Mouse (Mus musculus): Measurements from ENCODE around the gene Myb. TPM values are rescaled to one million over a fixed set of nuclear protein-coding genes. Genes with fewer than 3 reads are reported as not detected.

Gene Myb
- total RNA-seq, 1 experiment = 2.4 TPM

DNA sequence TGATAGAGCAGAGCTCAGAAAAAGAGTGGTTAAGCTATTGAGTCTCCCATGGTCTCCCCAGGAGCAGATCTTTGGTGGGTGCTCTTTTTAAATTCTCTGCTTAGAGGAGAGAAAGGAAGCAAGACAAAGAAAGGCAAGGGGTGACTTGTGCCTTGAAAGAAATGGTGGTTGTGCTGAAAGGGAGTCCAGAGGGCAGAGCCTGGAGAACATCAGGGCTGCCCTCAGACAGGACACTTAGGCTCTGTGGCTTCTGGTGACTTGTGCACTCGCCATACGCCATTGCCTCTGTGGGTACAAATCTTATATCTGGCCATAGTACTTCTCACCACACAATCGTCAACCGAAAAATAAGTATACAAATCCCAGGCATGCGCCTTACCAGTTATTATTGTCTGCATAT lies 67.5 kb downstream of the Myb start:
- in situ Hi-C loops (cut with MboI; ENCODE audit: low sequenced_read_pairs in 2 of 2, unreplicated experiment in 2 of 2) = no loop called here
- TF ChIP-seq MAFK (IDR thresholded peaks at IDR 0.05; ENCODE audit: insufficient read depth, low read depth, low read length) (no peak), HCFC1 (IDR thresholded peaks at IDR 0.05; ENCODE audit: borderline replicate concordance, insufficient read depth, low read length) (no peak), CHD2 (IDR thresholded peaks at IDR 0.05; ENCODE audit: low read depth, low read length) (no peak), ZC3H11A (IDR thresholded peaks at IDR 0.05; ENCODE audit: borderline replicate concordance, low read depth, low read length) (no peak), ZNF384 (IDR thresholded peaks at IDR 0.05; ENCODE audit: low read depth, low read length) (no peak)

DNA sequence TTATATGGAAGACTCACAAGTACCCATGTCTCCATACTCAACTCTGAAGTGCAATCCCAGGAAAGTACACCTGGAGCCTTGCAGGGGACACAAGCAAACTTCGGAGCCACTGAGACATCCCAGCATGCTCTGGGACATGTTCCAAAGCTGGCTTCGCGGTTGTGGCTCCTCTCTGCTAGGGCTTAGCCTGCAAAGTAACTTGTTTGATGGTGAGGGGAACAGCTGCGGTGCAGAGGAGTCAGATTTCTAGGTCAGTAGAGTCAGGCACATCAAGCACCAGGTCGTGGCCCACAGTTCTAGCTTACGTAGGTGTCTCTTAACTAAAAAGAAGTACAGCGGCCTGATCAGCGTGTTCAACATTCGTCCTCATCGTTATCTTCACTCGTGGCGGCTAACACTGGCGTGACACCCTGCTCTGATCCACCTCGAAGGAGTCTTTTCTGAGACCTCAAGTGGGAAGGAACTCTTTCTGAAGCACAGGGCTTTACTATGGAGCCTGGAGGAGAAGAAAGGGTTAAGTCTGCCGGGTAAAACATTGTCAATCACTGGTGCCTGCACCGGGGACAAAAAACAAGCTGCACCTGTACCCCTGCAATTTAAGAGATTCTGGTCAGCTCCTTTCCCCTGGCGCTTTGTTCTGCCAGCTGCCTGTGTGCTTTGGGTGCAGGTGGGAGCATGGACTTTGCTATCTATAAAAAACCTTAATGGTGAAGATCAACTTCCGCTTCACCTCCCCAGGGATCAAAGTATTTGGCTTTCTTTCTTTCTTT lies 68.1 kb downstream of the Myb start:
- Histone ChIP-seq H3K9me3 (ENCODE audit: control insufficient read depth, insufficient read depth, low read depth, low read length) (no peaks in the 10 kb centered on the region), H3K36me3 (ENCODE audit: control insufficient read depth, insufficient read depth, low read length, poor library complexity, severe bottlenecking) (no peaks in the 10 kb centered on the region), H3K4me1 (ENCODE audit: control insufficient read depth in 2 of 2, insufficient read depth in 2 of 2, low read length in 2 of 2, poor library complexity in 1 of 2) (peaks cover 0 to 26% of the 10 kb centered on the region in 2 experiments; a peak in 3 of 4 replicates), H3K27ac (ENCODE audit: insufficient read depth, low read depth, low read length, poor library complexity, severe bottlenecking) (no peak overlapping the region), H3K4me3 (ENCODE audit: insufficient read depth in 1 of 2, low read depth in 1 of 2, low read length in 2 of 2, poor library complexity in 1 of 2, severe bottlenecking in 1 of 2) (no peak overlapping the region; a peak in 1 of 4 replicates), H3K9ac (ENCODE audit: insufficient read depth, low read depth, low read length, poor library complexity, severe bottlenecking) (no peak overlapping the region)
- no peak for DNase-seq (ENCODE audit: low read depth, low spot score)
- TF ChIP-seq ZNF384 (IDR thresholded peaks at IDR 0.05; ENCODE audit: low read depth, low read length) (no peak), HCFC1 (IDR thresholded peaks at IDR 0.05; ENCODE audit: borderline replicate concordance, insufficient read depth, low read length) (no peak), MAFK (IDR thresholded peaks at IDR 0.05; ENCODE audit: insufficient read depth, low read depth, low read length) (no peak), CHD2 (IDR thresholded peaks at IDR 0.05; ENCODE audit: low read depth, low read length) (no peak), ZC3H11A (IDR thresholded peaks at IDR 0.05; ENCODE audit: borderline replicate concordance, low read depth, low read length) (no peak)
- in situ Hi-C loops (cut with MboI; ENCODE audit: low sequenced_read_pairs in 2 of 2, unreplicated experiment in 2 of 2) = no loop called here

More for the DNA sequence above, 67.5 kb downstream of the Myb start:
- Histone ChIP-seq H3K27ac (ENCODE audit: insufficient read depth, low read depth, low read length, poor library complexity, severe bottlenecking) (no peak overlapping the region), H3K4me3 (ENCODE audit: insufficient read depth in 1 of 2, low read depth in 1 of 2, low read length in 2 of 2, poor library complexity in 1 of 2, severe bottlenecking in 1 of 2) (no peak overlapping the region), H3K36me3 (ENCODE audit: control insufficient read depth, insufficient read depth, low read length, poor library complexity, severe bottlenecking) (no peaks in the 10 kb centered on the region), H3K9ac (ENCODE audit: insufficient read depth, low read depth, low read length, poor library complexity, severe bottlenecking) (no peak overlapping the region), H3K9me3 (ENCODE audit: control insufficient read depth, insufficient read depth, low read depth, low read length) (no peaks in the 10 kb centered on the region), H3K4me1 (ENCODE audit: control insufficient read depth in 2 of 2, insufficient read depth in 2 of 2, low read length in 2 of 2, poor library complexity in 1 of 2) (peaks cover 0 to 26% of the 10 kb centered on the region in 2 experiments; a peak in 2 of 4 replicates)
- DNase-seq (ENCODE audit: low read depth, low spot score) = no peak

DNA sequence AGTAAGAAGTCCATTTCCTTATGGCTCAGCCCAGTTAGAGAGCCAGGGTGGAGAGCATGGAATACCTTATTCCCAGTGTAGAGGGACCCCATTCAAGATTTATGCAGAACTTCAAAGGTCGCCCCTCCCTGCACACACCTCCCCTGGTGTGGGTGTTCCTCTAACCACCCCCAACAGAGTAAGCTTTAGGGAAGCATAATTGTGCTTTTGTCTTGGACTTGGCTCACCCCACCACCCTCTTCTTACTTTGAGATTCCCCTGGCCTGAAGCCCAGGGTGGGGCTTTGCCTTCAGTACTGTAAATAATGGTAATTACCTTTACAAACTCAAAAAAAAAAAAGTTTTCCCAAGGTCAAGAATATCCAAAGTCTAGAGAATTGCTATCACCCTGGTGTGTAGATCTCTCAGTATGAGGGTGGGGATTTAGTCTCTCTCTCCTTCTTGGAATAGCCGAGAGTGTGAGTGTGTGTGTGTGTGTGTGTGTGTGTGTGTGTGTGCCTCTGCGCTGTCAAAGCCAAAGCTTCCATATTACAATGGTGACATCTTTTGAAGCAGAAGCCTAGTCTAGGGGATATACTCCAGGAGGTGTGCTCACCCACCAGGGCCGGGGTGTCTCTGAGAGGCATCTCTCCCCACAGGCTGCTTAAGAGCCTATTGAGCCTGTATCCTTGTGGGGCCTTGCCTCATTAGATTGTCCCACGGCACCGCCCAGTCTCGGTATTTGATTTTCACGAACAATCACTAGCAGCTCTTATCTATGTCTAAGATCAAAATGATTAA lies 69.7 kb downstream of the Myb start:
- Histone ChIP-seq H3K36me3 (ENCODE audit: control insufficient read depth, insufficient read depth, low read length, poor library complexity, severe bottlenecking) (no peaks in the 10 kb centered on the region), H3K9ac (ENCODE audit: insufficient read depth, low read depth, low read length, poor library complexity, severe bottlenecking) (no peak overlapping the region), H3K4me1 (ENCODE audit: control insufficient read depth in 2 of 2, insufficient read depth in 2 of 2, low read length in 2 of 2, poor library complexity in 1 of 2) (peaks cover 0 to 28% of the 10 kb centered on the region in 2 experiments; a peak in 3 of 4 replicates), H3K9me3 (ENCODE audit: control insufficient read depth, insufficient read depth, low read depth, low read length) (no peaks in the 10 kb centered on the region), H3K4me3 (ENCODE audit: insufficient read depth in 1 of 2, low read depth in 1 of 2, low read length in 2 of 2, poor library complexity in 1 of 2, severe bottlenecking in 1 of 2) (no peak overlapping the region), H3K27ac (ENCODE audit: insufficient read depth, low read depth, low read length, poor library complexity, severe bottlenecking) (no peak overlapping the region)
- in situ Hi-C loops (cut with MboI; ENCODE audit: low sequenced_read_pairs in 2 of 2, unreplicated experiment in 2 of 2) = no loop called here
- no peak for DNase-seq (ENCODE audit: low read depth, low spot score)
- TF ChIP-seq CHD2 (IDR thresholded peaks at IDR 0.05; ENCODE audit: low read depth, low read length) (no peak), HCFC1 (IDR thresholded peaks at IDR 0.05; ENCODE audit: borderline replicate concordance, insufficient read depth, low read length) (no peak), ZC3H11A (IDR thresholded peaks at IDR 0.05; ENCODE audit: borderline replicate concordance, low read depth, low read length) (no peak), MAFK (IDR thresholded peaks at IDR 0.05; ENCODE audit: insufficient read depth, low read depth, low read length) (no peak), ZNF384 (IDR thresholded peaks at IDR 0.05; ENCODE audit: low read depth, low read length) (no peak)

- TF ChIP-seq CHD2 (IDR thresholded peaks at IDR 0.05; ENCODE audit: low read depth, low read length) = no peak
- TF ChIP-seq ZC3H11A (IDR thresholded peaks at IDR 0.05; ENCODE audit: borderline replicate concordance, low read depth, low read length) = no peak
- TF ChIP-seq HCFC1 (IDR thresholded peaks at IDR 0.05; ENCODE audit: borderline replicate concordance, insufficient read depth, low read length) = no peak
- TF ChIP-seq MAFK (IDR thresholded peaks at IDR 0.05; ENCODE audit: insufficient read depth, low read depth, low read length) = no peak
Measured at GRCm38 (mm10) chr10:21089541-21089940, 71.2 kb downstream of the Myb start.

More at GRCm38 (mm10) chr10:21089541-21089940, 71.2 kb downstream of the Myb start:
- Histone ChIP-seq H3K27ac (ENCODE audit: insufficient read depth, low read depth, low read length, poor library complexity, severe bottlenecking) (no peak overlapping the region), H3K9me3 (ENCODE audit: control insufficient read depth, insufficient read depth, low read depth, low read length) (no peaks in the 10 kb centered on the region), H3K4me3 (ENCODE audit: insufficient read depth in 1 of 2, low read depth in 1 of 2, low read length in 2 of 2, poor library complexity in 1 of 2, severe bottlenecking in 1 of 2) (no peak overlapping the region), H3K9ac (ENCODE audit: insufficient read depth, low read depth, low read length, poor library complexity, severe bottlenecking) (no peak overlapping the region), H3K4me1 (ENCODE audit: control insufficient read depth in 2 of 2, insufficient read depth in 2 of 2, low read length in 2 of 2, poor library complexity in 1 of 2) (peaks cover 0 to 26% of the 10 kb centered on the region in 2 experiments; a peak in 3 of 4 replicates), H3K36me3 (ENCODE audit: control insufficient read depth, insufficient read depth, low read length, poor library complexity, severe bottlenecking) (no peaks in the 10 kb centered on the region)
- in situ Hi-C loops (cut with MboI; ENCODE audit: low sequenced_read_pairs in 2 of 2, unreplicated experiment in 2 of 2) = no loop called here
- no peak for DNase-seq (ENCODE audit: low read depth, low spot score)
